ENCODE assay signal across 10 mouse cellular contexts in genomic region chr17:53543591-53544324, GRCm38 (mm10). TPM values are rescaled to one million over a fixed set of nuclear protein-coding genes. Genes with fewer than 3 reads are reported as not detected.
DNase-seq lines count a peak whose midpoint lies in the region; ATAC-seq and TF ChIP-seq lines count a peak whose summit lies in the region.
"Had no signal": no experiment of that assay in that cellular context is flagged by ENCODE, and none has a peak within 500 bp of the region (broad histone marks: within the 10 kb centered on the region; RNA-seq: fewer than 3 reads in every experiment).

No protein-coding gene starts in this region.

- no peaks in the 10 kb centered on the region for H3K4me1 ChIP-seq in kidney, postnatal 0 days (replicated peaks; ENCODE audit: insufficient read depth, low read length)
- no peaks in the 10 kb centered on the region for H3K4me1 ChIP-seq in heart, embryonic 12.5 days (replicated peaks)
- no peaks in the 10 kb centered on the region for H3K4me1 ChIP-seq in stomach, embryonic 14.5 days (ENCODE audit: control insufficient read depth, insufficient read depth, low read length)
- no peaks in the 10 kb centered on the region for H3K4me1 ChIP-seq in kidney, adult 2 months (ENCODE audit: control insufficient read depth, insufficient read depth, low read length)
- H3K4me1 ChIP-seq: megakaryocyte, embryonic 14.5 days had no signal

- no peaks in the 10 kb centered on the region for H3K36me3 ChIP-seq in kidney, postnatal 0 days (ENCODE audit: insufficient read depth, low read length)
- H3K36me3 ChIP-seq in heart, embryonic 12.5 days = no peaks in the 10 kb centered on the region
- H3K36me3 ChIP-seq in stomach, embryonic 14.5 days (ENCODE audit: control insufficient read depth, insufficient read depth, low read length) = no peaks in the 10 kb centered on the region
- no peaks in the 10 kb centered on the region for H3K36me3 ChIP-seq in kidney, adult 2 months (ENCODE audit: control insufficient read depth, insufficient read depth, low read length)

- no peak for TF ChIP-seq POLR2A in kidney, adult 2 months (IDR thresholded peaks at IDR 0.05; ENCODE audit: low read depth, low read length)

- no peak overlapping the region for H3K4me2 ChIP-seq in kidney, postnatal 0 days (ENCODE audit: low read length)
- H3K4me2 ChIP-seq in heart, embryonic 12.5 days = no peak overlapping the region
- H3K4me2 ChIP-seq in stomach, embryonic 14.5 days (replicated peaks; ENCODE audit: low read depth, low read length) = no peak overlapping the region

- peak; percentile 22 for DNase-seq in kidney, postnatal 0 days (ENCODE audit: low spot score)
- DNase-seq in kidney, postnatal 14 days = no peak
- peak; percentile 18 to 30 for DNase-seq in cerebellum, postnatal 10 days
- peak; percentile 9 to 25 for DNase-seq in left cerebral cortex, postnatal 25 days (ENCODE audit: low spot score in 2 of 2)
- no peak for DNase-seq in kidney, adult 2 months

- no peak for ATAC-seq in kidney, postnatal 0 days (replicated peaks; ENCODE audit: low FRiP score, low read depth)
- ATAC-seq in heart, embryonic 12.5 days (ENCODE audit: insufficient number of reproducible peaks, low FRiP score) = no peak
- peak; percentile 49; the same call in 1 of the 2 replicates for ATAC-seq in stomach, embryonic 14.5 days (ENCODE audit: insufficient number of reproducible peaks, insufficient read depth, low FRiP score, low read depth)
- no peak for ATAC-seq in monocyte, adult 5-6 weeks (replicated peaks; ENCODE audit: insufficient number of reproducible peaks, low FRiP score, low TSS enrichment, poor library complexity, severe bottlenecking)

- WGBS in kidney, postnatal 0 days = 64% methylated on average over 9 of the region's 9 CpGs
- 65% methylated on average over 9 of the region's 9 CpGs for WGBS in heart, embryonic 12.5 days
- 49% methylated on average over 9 of the region's 9 CpGs for WGBS in stomach, embryonic 14.5 days
- 76% methylated on average over 9 of the region's 9 CpGs for WGBS in kidney, adult 2 months

- no peak overlapping the region for H3K27ac ChIP-seq in kidney, postnatal 0 days
- peak overlapping the region; percentile 8; the same call in 1 of the 2 replicates for H3K27ac ChIP-seq in heart, embryonic 12.5 days (ENCODE audit: poor library complexity, severe bottlenecking)
- no peak overlapping the region for H3K27ac ChIP-seq in stomach, embryonic 14.5 days (ENCODE audit: low read length)
- H3K27ac ChIP-seq in kidney, adult 2 months (ENCODE audit: insufficient read depth, low read depth, low read length) = no peak overlapping the region

- no peak overlapping the region for H3K4me3 ChIP-seq in kidney, postnatal 0 days (replicated peaks; ENCODE audit: low read depth, low read length)
- H3K4me3 ChIP-seq in heart, embryonic 12.5 days = no peak overlapping the region
- no peak overlapping the region for H3K4me3 ChIP-seq in stomach, embryonic 14.5 days (ENCODE audit: low read depth, low read length)
- no peak overlapping the region for H3K4me3 ChIP-seq in kidney, adult 2 months (ENCODE audit: insufficient read depth, low read depth, low read length)
- H3K4me3 ChIP-seq: erythroblast, embryonic 14.5 days; megakaryocyte, embryonic 14.5 days had no signal

- intact Hi-C loops in left cerebral cortex, postnatal 25 days (cut with DNase I) = no loop called here

- no peaks in the 10 kb centered on the region for H3K9me3 ChIP-seq in kidney, postnatal 0 days (replicated peaks; ENCODE audit: low read length)
- no peaks in the 10 kb centered on the region for H3K9me3 ChIP-seq in heart, embryonic 12.5 days (replicated peaks)
- H3K9me3 ChIP-seq in stomach, embryonic 14.5 days (ENCODE audit: control insufficient read depth, low read depth, low read length) = no peaks in the 10 kb centered on the region
- H3K9me3 ChIP-seq: megakaryocyte, embryonic 14.5 days had no signal

- H3K27me3 ChIP-seq in kidney, postnatal 0 days (ENCODE audit: insufficient read depth, low read length) = no peaks in the 10 kb centered on the region
- H3K27me3 ChIP-seq in heart, embryonic 12.5 days (replicated peaks) = no peaks in the 10 kb centered on the region
- H3K27me3 ChIP-seq in stomach, embryonic 14.5 days (ENCODE audit: control insufficient read depth, insufficient read depth, low read length) = no peaks in the 10 kb centered on the region
- no peaks in the 10 kb centered on the region for H3K27me3 ChIP-seq in kidney, adult 2 months (replicated peaks; ENCODE audit: control insufficient read depth, insufficient read depth, low read length)

- no peak overlapping the region for H3K9ac ChIP-seq in kidney, postnatal 0 days (ENCODE audit: low read depth, low read length)
- no peak overlapping the region for H3K9ac ChIP-seq in heart, embryonic 12.5 days
- H3K9ac ChIP-seq in stomach, embryonic 14.5 days (replicated peaks; ENCODE audit: low read depth, low read length) = no peak overlapping the region

- no peak for TF ChIP-seq CTCF in kidney, postnatal 0 days (IDR thresholded peaks at IDR 0.05; ENCODE audit: low read depth)
- no peak for TF ChIP-seq CTCF in kidney, adult 2 months (conservative IDR thresholded peaks at IDR 0.05; ENCODE audit: insufficient read depth, insufficient read length, low read depth, low read length)

RNA-seq across cellular contexts. Expression of gene Pp2d1, which starts 4.5 kb away (rescaled TPM):
- 0.13 and 0.22 TPM in 2 replicates for polyA plus RNA-seq in kidney, postnatal 0 days (2015; fragmentation: Nextera tagmentation; extraction: Ambion mirVana)
- 0.19 and 0.23 TPM in 2 replicates for polyA plus RNA-seq in heart, embryonic 12.5 days (2016; fragmentation: Nextera tagmentation; extraction: Ambion mirVana)
- total RNA-seq in left cerebral cortex, postnatal 25 days (2021) = not detected
- polyA plus RNA-seq in stomach, embryonic 14.5 days (2014; fragmentation: Nextera tagmentation; extraction: Ambion mirVana) = 0.48 and 0.86 TPM in 2 replicates
- 0.29 TPM in 1 of 3 replicates, not detected in the others for total RNA-seq in monocyte, adult 5-6 weeks (2017)
- not detected in 2 replicates for polyA plus RNA-seq in kidney, adult 2 months (2012; rRNA removed)
- polyA plus RNA-seq: erythroblast, embryonic 14.5 days had no signal

RNA-seq across cellular contexts. Expression of gene Kat2b, which starts 22.9 kb away (rescaled TPM):
- 4.7 TPM in 2 replicates for polyA plus RNA-seq in kidney, postnatal 0 days (2015; fragmentation: Nextera tagmentation; extraction: Ambion mirVana)
- 9.9 and 14.0 TPM in 2 replicates for polyA plus RNA-seq in heart, embryonic 12.5 days (2016; fragmentation: Nextera tagmentation; extraction: Ambion mirVana)
- total RNA-seq in left cerebral cortex, postnatal 25 days (2021) = 10 to 100 TPM; 15.5 to 22.0 TPM
- polyA plus RNA-seq in stomach, embryonic 14.5 days (2014; fragmentation: Nextera tagmentation; extraction: Ambion mirVana) = 7.8 and 8.4 TPM in 2 replicates
- total RNA-seq in monocyte, adult 5-6 weeks (2017) = 58.3 to 89.5 TPM (median 71.8 TPM) in 3 replicates
- 9.9 and 15.5 TPM in 2 replicates for polyA plus RNA-seq in kidney, adult 2 months (2012; rRNA removed)

Comparison
In these comparisons a context has a peak if more than half of its experiments do, and no peak if none do; other contexts are left out.
1. DNase-seq: peak in kidney, postnatal 0 days (single experiment), cerebellum, postnatal 10 days (2 of 2) and left cerebral cortex, postnatal 25 days (2 of 2); none in kidney, postnatal 14 days (single experiment) and kidney, adult 2 months (single experiment).